Mouse (Mus musculus): ENCODE measurements around the gene Gtf2ird1.

- no peak for TF ChIP-seq POLR2A (IDR thresholded peaks at IDR 0.05; ENCODE audit: insufficient read length, low read depth)
- TF ChIP-seq MYOG (IDR thresholded peaks at IDR 0.05; ENCODE audit: control insufficient read depth in 1 of 3, insufficient read depth in 1 of 3, insufficient read length in 2 of 3, low read depth in 2 of 3): no peak
- TF ChIP-seq SRF (IDR thresholded peaks at IDR 0.05; ENCODE audit: control insufficient read depth, insufficient read length, low read depth): no peak
- TF ChIP-seq E2F4 (IDR thresholded peaks at IDR 0.05; ENCODE audit: insufficient read depth): no peak
- no peak for TF ChIP-seq MAX (IDR thresholded peaks at IDR 0.05; ENCODE audit: low read depth)
- no peak for TF ChIP-seq USF1 (IDR thresholded peaks at IDR 0.05; ENCODE audit: low read depth)
- TF ChIP-seq TCF3 (IDR thresholded peaks at IDR 0.05; ENCODE audit: insufficient read length, low read depth): no peak
- TF ChIP-seq POLR2AphosphoS2 (IDR thresholded peaks at IDR 0.05; ENCODE audit: insufficient read length, low read depth): no peak
- no peak for TF ChIP-seq MYOD1 (IDR thresholded peaks at IDR 0.05; ENCODE audit: control insufficient read depth in 1 of 3, insufficient read length in 2 of 3, low read depth in 2 of 3)
- no peak for TF ChIP-seq REST (IDR thresholded peaks at IDR 0.05; ENCODE audit: insufficient read depth, insufficient read length)
These were observed 44.2 kb downstream of the Gtf2ird1 start for GRCm38 (mm10) chr5:134412341-134412740.

Data from myocyte (in vitro differentiated cells).